Comparison of ENCODE assay signal across 27 mouse cellular contexts in the genomic region with DNA sequence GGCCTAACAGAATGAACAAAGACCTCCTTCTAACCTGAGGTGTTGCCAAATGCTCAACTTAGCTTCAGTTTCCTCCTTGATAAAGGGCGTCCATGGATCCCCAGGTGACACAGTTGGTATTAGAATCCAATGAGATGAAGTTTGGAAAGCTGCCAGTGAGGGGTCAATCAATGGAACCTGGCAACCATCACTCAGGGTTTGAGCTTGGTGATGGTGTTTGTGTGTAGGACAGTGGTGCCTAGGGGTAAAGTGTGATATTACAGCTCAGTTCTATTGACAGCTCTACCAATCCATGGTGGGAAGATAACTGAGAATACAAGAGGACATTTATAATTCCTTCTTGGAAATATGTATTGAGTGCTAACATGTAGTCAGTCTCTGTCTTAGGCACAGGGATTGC.
DNase-seq lines count a peak whose midpoint lies in the region; ATAC-seq and TF ChIP-seq lines count a peak whose summit lies in the region.
"Had no signal": no experiment of that assay in that cellular context is flagged by ENCODE, and none has a peak within 500 bp of the region (broad histone marks: within the 10 kb centered on the region; RNA-seq: fewer than 3 reads in every experiment).

No protein-coding gene starts in this region.

- H3K9me3 ChIP-seq in liver, embryonic 12.5 days (replicated peaks), result no peaks in the 10 kb centered on the region
- H3K9me3 ChIP-seq: embryonic facial prominence, embryonic 12.5 days; forebrain, embryonic 10.5 days; forebrain, embryonic 15.5 days; hindbrain, embryonic 10.5 days; hindbrain, embryonic 15.5 days; limb, embryonic 10.5 days; limb, embryonic 15.5 days; neural tube, embryonic 13.5 days had no signal

- no peak for TF ChIP-seq POLR2A in kidney, adult 2 months (IDR thresholded peaks at IDR 0.05; ENCODE audit: low read depth, low read length)
- no peak for TF ChIP-seq POLR2A in liver, adult 2 months (IDR thresholded peaks at IDR 0.05; ENCODE audit: extremely low read depth, insufficient read depth, low read length)

- no peaks in the 10 kb centered on the region for H3K4me1 ChIP-seq in kidney, adult 2 months (ENCODE audit: control insufficient read depth, insufficient read depth, low read length)
- peaks cover 11% of the 10 kb centered on the region for H3K4me1 ChIP-seq in liver, adult 2 months (ENCODE audit: control insufficient read depth, insufficient read depth, low read length)
- H3K4me1 ChIP-seq in liver, embryonic 12.5 days, result peaks cover 21% of the 10 kb centered on the region
- H3K4me1 ChIP-seq: embryonic facial prominence, embryonic 12.5 days; forebrain, embryonic 15.5 days; hindbrain, embryonic 15.5 days; neural tube, embryonic 13.5 days had no signal

- no peak overlapping the region for H3K4me3 ChIP-seq in kidney, adult 2 months (ENCODE audit: insufficient read depth, low read depth, low read length)
- no peak overlapping the region for H3K4me3 ChIP-seq in liver, adult 2 months (ENCODE audit: insufficient read depth, low read depth, low read length)
- no peak overlapping the region for H3K4me3 ChIP-seq in liver, embryonic 12.5 days
- H3K4me3 ChIP-seq: embryonic facial prominence, embryonic 12.5 days; forebrain, embryonic 10.5 days; forebrain, embryonic 15.5 days; hindbrain, embryonic 10.5 days; hindbrain, embryonic 15.5 days; limb, embryonic 10.5 days; limb, embryonic 15.5 days; neural tube, embryonic 13.5 days had no signal

- H3K4me2 ChIP-seq in liver, embryonic 12.5 days, result no peak overlapping the region
- H3K4me2 ChIP-seq: embryonic facial prominence, embryonic 12.5 days; forebrain, embryonic 15.5 days; hindbrain, embryonic 15.5 days; limb, embryonic 15.5 days; midbrain, embryonic 11.5 days; neural tube, embryonic 13.5 days had no signal

- H3K27me3 ChIP-seq in kidney, adult 2 months (replicated peaks; ENCODE audit: control insufficient read depth, insufficient read depth, low read length), result no peaks in the 10 kb centered on the region
- no peaks in the 10 kb centered on the region for H3K27me3 ChIP-seq in liver, adult 2 months (ENCODE audit: control insufficient read depth, insufficient read depth, low read length)
- H3K27me3 ChIP-seq in liver, embryonic 12.5 days (replicated peaks), result peaks cover 41% of the 10 kb centered on the region
- H3K27me3 ChIP-seq: forebrain, embryonic 15.5 days; hindbrain, embryonic 15.5 days; neural tube, embryonic 13.5 days had no signal

- H3K79me2 ChIP-seq in liver, adult 2 months (ENCODE audit: control insufficient read depth, insufficient read depth, low read length), result no peaks in the 10 kb centered on the region

- no peak for TF ChIP-seq CTCF in kidney, adult 2 months (conservative IDR thresholded peaks at IDR 0.05; ENCODE audit: insufficient read depth, insufficient read length, low read depth, low read length)
- TF ChIP-seq CTCF in liver, adult 2 months (IDR thresholded peaks at IDR 0.05; ENCODE audit: low read depth, low read length), result no peak

- DNase-seq in cerebellum, adult 9-11 months, result peak; percentile 36
- no peak for DNase-seq in cerebellum, postnatal 36 days
- peak; percentile 12 for DNase-seq in kidney, adult 2 months
- no peak for DNase-seq in kidney, postnatal 10 days
- peak; percentile 38 for DNase-seq in liver, adult 2 months (ENCODE audit: extremely low read depth, low read depth, low spot score)
- DNase-seq: adrenal gland, adult 8-10 months; embryo, embryonic 11 days; heart, postnatal 14 days; kidney, adult 11 months; right cerebral cortex, postnatal 4 days; thymus, adult 18-20 months; thymus, postnatal 25 days had no signal

- H3K9ac ChIP-seq in liver, adult 2 months (ENCODE audit: low read depth, low read length), result no peak overlapping the region
- no peak overlapping the region for H3K9ac ChIP-seq in liver, embryonic 12.5 days
- H3K9ac ChIP-seq: embryonic facial prominence, embryonic 12.5 days; forebrain, embryonic 15.5 days; hindbrain, embryonic 15.5 days; limb, embryonic 15.5 days; neural tube, embryonic 13.5 days had no signal

- no peak overlapping the region for H3K27ac ChIP-seq in kidney, adult 2 months (ENCODE audit: insufficient read depth, low read depth, low read length)
- no peak overlapping the region for H3K27ac ChIP-seq in liver, adult 2 months (replicated peaks; ENCODE audit: insufficient read depth, low read depth, low read length)
- H3K27ac ChIP-seq in liver, embryonic 12.5 days, result no peak overlapping the region
- H3K27ac ChIP-seq: embryonic facial prominence, embryonic 12.5 days; forebrain, embryonic 10.5 days; forebrain, embryonic 15.5 days; hindbrain, embryonic 10.5 days; hindbrain, embryonic 15.5 days; limb, embryonic 10.5 days; limb, embryonic 15.5 days; neural tube, embryonic 13.5 days; stomach, postnatal 0 days had no signal

- WGBS in kidney, adult 2 months, result 88% methylated on average over 1 of the region's 1 CpGs
- 17% methylated on average over 1 of the region's 1 CpGs for WGBS in liver, adult 2 months
- WGBS in liver, embryonic 12.5 days (ENCODE audit: insufficient replicate concordance), result 50% methylated on average over 1 of the region's 1 CpGs

- H3K36me3 ChIP-seq in kidney, adult 2 months (ENCODE audit: control insufficient read depth, insufficient read depth, low read length), result no peaks in the 10 kb centered on the region
- no peaks in the 10 kb centered on the region for H3K36me3 ChIP-seq in liver, adult 2 months (ENCODE audit: control insufficient read depth, insufficient read depth, low read length)
- no peaks in the 10 kb centered on the region for H3K36me3 ChIP-seq in liver, embryonic 12.5 days
- H3K36me3 ChIP-seq: embryonic facial prominence, embryonic 12.5 days; forebrain, embryonic 10.5 days; forebrain, embryonic 15.5 days; G1E; hindbrain, embryonic 10.5 days; hindbrain, embryonic 15.5 days; limb, embryonic 10.5 days; limb, embryonic 15.5 days; neural tube, embryonic 13.5 days had no signal

- ATAC-seq in liver, embryonic 12.5 days, result no peak
- ATAC-seq in erythroblast, adult 5-6 weeks (replicated peaks; ENCODE audit: low FRiP score, poor library complexity, severe bottlenecking), result 0 out of 2 replicates have a peak, but pooled peaks have one; percentile 28
- ATAC-seq: forebrain, embryonic 15.5 days; inflammation-experienced regulatory T-cells, adult 6 months; lung, postnatal 0 days had no signal

Comparison
In these comparisons a context has a peak if more than half of its experiments do, and no peak if none do; other contexts are left out.
1. DNase-seq: peak in cerebellum, adult 9-11 months (single experiment), kidney, adult 2 months (single experiment) and liver, adult 2 months (single experiment); none in cerebellum, postnatal 36 days (0 of 2) and kidney, postnatal 10 days (single experiment).